Mouse (Mus musculus): Measurements from ENCODE around the gene Gtf3c4. TPM values are rescaled to one million over a fixed set of nuclear protein-coding genes. Genes with fewer than 3 reads are reported as not detected.

Gene Gtf3c4
- polyA plus RNA-seq (2017; shearing (Covaris generic)), result 1 to 10 TPM; 1.5 to 3.1 (median 1.9) TPM

DNA sequence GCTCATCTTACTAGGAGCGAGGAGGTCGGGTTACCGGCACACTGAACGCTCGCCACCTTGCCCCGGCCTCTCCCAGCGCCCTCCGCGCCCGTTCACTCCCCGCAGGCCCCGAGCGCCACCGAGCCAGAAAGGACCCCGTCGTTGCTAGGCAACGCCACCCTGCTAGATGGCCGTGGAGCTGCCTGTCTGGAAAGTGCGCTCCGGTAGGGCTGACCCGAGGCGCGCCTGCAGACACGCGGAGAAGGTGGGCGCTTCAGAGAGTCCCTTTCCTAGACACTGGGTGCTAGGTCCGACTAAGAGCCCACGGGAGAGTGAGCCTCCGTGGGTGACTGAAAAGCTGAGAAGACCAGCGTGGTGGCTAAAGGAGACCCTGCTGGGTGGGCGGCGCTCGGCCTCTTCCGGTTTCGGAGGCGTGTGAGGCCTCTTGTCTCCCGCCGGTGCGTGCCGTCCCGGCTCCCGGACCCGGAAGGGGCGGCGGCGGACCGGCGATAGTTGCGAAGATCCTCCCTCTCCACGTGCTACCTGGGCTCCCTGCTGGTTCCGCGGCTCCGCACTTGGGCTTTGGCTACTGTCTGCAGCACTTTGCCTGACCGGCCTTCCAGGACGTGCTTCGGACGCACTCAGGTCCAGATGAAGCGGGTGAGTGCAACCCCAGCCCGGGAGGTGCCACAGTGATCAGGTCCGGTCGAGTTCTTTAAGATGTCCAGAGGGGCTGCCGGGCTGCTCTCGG lies at the start of gene Gtf3c4, which contains the start of gene Ddx31:
Gtf3c4 (minus strand) TSS at position 139 of the 730 bp plus-strand sequence.
Ddx31 (plus strand) TSS at position 185 of the 730 bp plus-strand sequence.
- ATAC-seq, result peak; percentile 91

DNA sequence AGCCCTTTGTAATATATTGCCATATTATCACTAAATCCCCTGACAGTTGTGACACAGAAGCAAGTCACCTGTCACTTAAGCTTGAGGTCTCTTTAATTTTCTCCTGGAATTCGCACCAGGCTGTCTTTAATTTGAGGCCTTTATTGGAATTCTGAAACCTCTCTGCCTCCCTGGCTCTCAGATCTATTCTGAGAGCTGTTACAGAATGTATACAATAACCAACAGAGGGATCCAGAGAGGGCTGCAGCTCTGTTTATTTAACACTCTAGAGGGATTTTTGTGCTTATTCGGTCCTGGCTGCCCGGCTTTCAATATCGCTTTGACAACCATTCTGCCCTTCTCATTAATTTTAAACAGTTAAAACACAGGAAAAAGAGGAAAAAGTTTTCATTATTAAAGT lies 44.8 kb upstream of the Gtf3c4 start:
- ATAC-seq, result no peak

DNA sequence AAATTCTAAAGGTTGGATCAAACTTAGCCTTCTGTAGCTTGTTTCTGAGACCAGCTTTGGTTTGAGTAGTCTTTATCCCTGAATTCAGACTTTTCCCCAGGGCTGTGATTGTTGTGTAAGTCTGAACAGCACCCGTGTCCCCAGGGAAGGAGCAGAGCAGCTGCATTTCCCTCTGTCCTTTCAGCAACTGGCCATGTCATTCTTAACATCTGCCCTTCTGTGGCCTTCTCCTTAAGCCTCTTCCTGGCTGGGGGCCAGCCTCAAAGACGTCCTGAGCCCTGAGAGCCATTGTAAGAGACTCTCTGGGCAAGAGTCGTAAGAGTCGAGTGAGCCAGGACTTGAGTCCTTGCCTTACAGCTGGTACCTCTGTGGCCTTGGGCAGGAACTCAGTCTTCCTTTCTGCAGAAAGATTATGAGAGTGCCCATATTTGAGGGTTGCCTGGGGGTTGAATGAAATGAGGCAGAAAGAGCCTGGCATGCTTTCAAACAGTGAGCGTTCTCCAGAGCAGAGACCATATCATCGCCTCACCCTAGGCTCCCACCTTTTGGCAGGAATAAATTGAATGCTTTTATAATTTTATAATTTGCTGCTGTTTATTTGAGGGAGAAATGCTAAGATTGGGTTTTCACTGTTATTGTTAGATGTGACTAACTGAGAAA lies 42.8 kb upstream of the Gtf3c4 start:
- ATAC-seq, result no peak

DNA sequence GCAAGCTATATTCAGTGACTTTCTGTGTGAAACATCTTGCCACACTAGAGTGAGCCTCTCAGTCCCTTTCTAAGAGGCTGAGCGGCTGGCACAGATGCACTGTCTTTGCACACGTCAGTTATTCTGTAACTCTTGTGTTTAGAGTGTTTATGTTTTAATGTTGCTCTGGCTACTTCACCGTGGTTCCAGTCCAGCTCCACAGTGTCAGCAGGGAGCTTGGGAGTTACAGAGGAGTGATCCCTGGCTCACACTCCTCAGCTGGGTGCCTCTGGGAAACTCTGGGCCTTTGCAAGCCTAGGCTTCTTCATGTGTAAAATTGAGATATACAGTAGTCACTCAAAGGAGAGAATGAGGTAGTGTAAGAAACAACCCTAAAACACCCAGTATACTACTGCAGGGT lies 41.9 kb upstream of the Gtf3c4 start:
- ATAC-seq, result no peak

DNA sequence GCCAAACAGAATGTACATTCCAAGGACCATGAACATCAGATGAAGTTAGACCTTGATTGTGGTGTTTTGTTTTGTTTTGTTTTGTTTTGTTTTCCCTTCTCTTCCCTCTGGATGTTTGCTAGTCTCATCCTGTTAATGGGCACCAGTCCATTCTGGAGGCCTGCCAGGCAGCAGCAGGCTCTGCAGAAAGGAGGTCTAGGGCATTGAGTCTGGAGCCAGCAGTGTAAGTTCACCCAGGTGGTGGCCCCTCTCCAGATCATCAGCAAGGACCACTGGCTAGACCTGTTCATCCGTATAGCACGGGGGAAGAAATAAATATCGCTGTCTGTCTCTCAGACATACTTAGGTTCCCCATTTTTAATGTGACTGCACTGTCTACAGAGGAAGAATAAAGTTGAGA lies 41.1 kb upstream of the Gtf3c4 start:
- no peak for ATAC-seq

DNA sequence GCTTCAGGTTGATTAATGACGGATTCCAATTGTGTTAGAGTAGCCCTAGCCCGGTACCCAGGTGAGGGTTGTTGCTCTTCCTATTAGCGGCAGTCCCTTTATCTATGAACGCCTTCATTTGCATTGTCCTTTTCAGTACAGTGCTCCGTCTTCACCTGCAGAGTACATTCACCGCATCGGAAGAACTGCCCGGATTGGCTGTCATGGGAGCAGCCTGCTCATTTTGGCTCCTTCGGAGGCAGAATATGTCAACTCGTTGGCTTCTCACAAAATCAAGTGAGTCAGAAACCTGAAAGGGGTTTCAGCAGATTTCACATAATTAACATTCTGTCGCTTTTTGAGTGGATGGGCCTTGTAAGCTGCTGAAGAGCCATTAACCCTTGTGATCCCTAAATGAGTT lies 35.4 kb upstream of the Gtf3c4 start:
- ATAC-seq, result no peak

DNA sequence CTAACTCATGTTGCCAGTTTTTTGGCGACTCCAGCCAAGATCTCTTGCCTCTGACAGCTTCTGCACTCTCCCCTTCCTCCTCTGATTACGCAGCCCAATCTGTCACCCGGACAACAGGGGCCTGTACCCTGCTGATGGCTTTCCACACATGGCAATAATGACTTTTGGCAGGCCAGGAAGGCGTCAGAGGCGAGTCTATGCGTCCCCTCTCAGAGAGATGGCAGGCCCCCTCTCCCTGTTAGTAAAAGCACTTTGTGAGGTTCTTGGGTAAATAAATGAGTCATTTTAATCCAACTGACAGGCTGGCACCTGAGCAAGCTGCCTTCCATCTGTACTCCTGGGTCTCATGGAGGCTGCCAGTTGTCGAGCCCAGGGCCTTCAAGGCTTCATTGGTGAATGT lies 27.3 kb upstream of the Gtf3c4 start:
- ATAC-seq, result no peak

DNA sequence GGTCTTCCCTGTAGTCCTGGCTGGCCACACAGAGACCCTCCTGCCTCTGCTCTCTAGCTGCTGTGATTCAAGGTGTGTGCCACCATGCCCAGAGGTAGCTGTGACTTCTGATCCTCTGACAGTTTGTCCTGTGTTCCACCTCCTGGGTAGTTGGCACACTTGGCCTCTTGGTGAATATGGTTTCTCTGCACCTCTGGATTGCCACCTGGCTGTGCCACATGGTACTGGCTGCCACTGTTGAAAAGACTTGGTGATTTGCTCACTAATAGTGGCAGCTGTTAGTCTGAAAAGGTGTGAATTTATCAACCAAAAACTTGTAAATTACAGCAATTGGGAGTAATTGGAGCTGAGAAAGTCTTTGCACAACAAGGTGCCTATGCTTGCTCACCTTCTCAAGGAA lies 23.7 kb upstream of the Gtf3c4 start:
- no peak for ATAC-seq

DNA sequence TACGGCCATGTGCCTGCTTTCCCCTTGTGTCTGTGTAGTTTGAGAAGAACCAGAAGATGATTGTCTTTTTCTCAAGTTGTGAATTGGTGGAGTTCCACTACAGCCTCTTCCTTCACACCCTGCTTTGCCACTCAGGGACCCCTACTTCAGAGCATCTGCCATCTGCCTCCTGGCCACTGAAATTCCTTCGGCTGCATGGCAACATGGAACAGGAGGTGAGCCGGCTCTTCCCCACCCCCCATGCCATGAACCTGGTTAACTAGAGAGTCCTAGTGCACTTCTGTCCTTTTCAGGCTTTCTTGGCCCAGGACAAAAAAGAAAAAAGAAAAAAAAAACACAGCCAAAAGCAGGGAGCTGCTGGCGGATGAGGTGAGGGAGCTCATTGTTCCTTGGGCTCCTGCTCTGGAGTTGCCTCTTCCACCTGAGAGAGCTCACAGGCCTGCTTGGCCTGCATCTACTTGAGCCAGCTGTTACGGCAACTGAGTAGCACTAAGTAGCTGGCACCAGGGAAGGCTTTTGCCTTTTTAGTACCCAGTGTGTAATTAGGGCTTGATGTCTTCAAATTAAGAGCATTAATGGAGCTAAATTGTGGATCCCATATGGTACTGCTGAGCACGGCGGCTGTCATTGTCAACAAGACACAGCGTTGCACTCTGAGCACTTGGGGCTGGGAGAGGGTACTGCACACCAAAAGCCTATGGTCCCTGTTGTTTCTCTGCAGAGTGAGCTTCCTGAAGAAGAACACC lies 20.7 kb upstream of the Gtf3c4 start:
- no peak for ATAC-seq

DNA sequence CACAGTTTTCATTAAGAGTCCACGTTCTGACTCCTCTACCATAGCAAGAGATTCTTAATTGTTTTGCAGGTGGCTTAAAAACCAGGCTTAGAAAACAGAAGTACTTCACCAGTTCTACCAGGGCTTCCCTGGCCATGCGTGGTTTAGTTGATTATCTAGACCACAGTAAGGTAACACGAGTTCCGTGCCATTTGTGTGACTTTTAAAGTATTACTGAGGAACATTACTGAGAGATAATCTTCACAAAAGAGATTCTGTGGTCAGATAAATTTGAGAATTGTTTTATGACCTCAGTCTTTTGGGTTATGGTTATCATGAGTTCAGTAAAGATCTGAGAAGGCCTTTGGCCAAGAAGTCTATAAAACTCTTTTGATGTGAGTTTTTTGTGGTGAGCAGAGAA lies 19.1 kb upstream of the Gtf3c4 start:
- no peak for ATAC-seq

DNA sequence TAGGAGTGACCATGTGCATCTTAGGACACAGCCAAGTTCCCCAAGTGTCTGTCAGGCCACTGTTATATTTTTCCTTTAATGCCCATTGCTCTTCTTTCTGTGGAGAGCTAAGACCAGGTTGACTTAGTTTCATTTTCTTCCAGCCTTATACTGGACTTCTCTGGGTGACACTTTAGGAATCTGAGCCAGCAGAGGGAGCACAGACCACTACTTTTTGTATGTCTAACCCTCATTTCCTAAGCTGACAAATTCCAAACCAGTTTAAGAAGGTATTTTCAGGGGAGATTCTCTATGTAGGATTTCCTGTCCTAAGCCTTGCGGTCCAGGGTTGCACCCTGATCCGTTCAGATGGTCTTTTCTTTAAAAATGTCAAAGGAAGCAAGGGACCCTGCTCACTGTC lies 15.6 kb upstream of the Gtf3c4 start:
- ATAC-seq, result no peak

DNA sequence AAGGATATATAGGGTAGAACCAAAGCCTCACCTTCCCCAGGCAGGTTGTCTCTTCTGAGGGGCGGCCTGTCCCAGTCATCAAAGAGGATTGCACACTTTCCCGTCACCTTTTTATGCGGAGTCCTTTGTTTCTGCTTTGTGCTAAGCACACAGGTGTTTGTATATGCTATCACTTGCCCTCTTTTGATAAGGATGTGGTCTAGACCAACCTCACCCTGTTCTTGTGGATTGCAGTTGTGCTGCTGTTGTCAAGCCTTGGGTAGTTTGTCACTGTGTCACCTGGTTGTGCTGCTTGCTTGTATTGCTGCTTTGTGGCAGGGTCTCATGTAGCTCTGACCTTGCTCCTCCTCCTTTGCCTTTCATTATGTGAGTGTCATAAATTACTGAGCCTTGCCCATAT lies 12.4 kb upstream of the Gtf3c4 start:
- no peak for ATAC-seq

DNA sequence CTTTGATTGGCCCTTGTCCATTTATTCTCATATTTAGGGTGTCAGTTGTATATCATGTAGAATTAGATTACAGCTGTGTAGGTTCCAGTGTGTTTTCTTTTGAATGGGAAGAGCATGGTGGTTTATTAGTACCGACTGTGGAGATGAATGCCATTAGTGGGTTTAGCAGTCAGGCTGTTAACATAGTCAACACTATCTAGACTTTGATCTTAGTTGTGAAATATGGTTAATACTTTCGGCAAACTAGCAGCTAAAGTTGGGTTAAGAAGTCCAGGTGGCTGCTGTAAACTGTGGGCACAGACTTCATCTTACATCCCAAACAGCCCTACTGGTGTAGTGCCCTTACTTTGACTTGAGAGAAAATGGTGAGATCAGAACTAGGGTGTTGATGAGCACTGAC lies 8.7 kb upstream of the Gtf3c4 start:
- ATAC-seq, result no peak

DNA sequence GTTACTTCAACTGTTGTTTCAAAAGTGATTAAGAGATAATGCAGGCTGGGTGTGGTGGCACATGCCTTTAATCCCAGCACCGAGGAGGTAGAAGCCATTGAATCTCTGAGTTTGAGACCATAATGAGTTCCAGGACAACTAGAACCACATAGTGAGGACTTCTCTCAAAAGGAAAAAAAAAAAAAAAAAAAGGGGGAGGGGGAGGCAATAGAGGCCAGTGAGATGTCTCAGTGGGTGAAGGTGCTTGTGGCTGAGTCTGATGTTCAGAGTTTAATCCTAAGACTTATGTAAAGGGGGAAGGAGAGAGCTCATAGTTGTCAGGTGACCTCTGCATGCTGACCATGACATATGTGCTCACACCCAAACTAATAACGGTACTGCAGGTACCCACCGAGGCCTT lies 1.9 kb upstream of the Gtf3c4 start:
- ATAC-seq, result no peak

DNA sequence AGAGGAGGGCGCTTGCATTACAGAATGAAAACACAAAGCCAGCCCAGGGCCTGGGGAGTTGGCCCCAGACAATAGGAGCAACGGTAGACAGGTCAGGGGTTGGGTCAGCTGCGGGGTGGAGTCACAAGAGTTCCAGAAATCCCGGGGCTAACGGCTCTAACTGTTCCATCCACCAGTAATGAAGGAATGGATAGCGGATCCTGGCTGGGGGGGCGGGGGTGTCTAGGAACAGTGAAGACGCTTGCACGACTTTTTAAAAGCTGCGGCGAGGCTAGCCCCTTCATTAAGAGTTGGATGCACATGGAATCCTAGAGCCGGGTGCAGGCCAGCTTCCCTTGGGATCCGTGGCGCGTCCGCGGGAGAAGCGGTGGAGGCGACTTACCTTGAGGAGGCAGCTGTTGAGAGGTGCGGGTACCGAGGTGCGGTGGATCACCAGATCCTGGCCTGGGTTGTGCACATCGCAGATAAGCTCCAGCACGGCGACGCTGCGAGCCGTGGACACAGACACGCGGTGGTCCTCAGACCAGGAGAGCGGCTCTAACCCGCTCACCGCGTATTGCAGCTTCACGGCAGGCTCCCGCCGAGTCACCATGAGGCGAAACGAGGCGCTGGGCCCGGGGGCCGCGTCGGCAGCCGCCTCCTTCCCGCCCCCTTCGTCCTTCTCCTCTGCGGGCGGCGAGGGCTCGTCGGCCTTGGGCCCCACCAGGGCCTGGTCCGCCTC lies 499 bp downstream of the Gtf3c4 start:
- peak; percentile 32 for ATAC-seq

DNA sequence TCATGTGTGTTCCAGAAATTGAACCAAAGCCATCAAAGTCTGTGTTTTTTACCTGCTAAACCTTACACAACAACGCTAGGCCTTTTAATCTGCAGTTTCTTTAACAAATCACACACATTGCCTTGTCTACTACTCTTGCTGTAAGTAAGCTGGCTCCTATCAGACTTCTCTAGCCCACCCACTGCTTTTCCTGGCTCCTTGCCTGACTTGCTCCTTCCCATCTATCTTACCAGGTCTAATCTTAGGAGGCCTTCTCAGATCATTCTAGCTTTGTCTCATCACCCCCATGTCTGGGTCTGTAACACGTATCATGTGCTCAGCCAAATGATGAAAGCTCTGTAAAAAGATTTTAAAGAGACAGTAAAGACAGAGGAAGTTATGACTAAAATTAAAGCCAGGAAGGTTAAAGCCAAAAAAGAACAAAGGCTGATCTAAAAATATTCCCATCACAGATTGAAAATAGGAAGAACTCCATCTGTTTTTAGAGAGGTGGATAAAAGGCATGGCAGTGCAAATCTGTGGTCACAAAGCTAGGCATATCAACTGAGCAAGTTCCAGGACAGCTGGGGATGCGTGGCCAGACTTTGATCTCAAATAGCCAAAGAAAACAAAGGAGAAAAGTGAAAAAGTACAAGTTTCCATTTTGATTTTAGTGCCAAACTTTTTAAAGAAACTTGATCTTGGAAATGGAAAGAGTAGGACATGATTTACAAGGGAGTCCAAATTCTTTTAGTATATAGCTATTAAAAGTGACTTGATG lies 3.8 kb downstream of the Gtf3c4 start:
- no peak for ATAC-seq

DNA sequence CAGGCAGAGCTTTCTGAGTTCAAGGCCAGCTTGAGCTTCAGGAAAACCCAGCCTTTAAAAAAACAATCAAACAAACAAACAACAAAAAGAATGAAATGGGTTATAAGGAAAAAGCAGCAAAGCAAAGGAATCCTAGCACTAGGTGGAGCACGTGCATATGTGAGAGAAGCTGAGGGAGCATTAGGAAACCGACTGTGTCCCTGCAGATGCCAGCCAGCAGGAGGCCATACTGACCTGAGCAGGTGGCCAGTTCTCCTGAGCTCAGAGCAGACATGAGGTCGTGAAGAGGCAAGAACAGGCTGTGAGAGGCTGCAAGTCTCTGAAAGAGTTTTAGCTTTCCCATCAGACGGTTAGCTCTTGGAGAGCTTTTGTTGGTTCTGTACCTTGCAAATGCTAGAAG lies 10.9 kb downstream of the Gtf3c4 start:
- ATAC-seq, result no peak

DNA sequence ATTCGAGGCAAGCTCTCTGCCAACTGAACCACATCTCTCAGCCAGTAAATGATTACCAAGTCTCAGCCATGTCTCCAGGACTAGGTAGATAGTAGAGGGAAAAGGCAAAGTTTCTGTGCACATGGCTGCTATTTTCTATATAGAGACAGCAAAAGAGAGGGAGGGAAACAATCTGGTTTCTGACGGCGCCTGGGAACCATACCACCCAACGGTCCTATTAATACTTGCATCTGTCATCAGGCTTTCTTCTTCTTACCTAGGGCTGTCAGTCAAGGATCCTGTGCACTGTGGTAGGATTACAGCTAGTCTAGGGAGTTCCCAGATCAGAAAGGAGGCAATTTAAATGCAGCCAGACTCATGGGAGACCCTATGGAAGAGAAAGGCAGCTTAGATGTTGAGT lies 21.3 kb downstream of the Gtf3c4 start:
- ATAC-seq, result no peak

DNA sequence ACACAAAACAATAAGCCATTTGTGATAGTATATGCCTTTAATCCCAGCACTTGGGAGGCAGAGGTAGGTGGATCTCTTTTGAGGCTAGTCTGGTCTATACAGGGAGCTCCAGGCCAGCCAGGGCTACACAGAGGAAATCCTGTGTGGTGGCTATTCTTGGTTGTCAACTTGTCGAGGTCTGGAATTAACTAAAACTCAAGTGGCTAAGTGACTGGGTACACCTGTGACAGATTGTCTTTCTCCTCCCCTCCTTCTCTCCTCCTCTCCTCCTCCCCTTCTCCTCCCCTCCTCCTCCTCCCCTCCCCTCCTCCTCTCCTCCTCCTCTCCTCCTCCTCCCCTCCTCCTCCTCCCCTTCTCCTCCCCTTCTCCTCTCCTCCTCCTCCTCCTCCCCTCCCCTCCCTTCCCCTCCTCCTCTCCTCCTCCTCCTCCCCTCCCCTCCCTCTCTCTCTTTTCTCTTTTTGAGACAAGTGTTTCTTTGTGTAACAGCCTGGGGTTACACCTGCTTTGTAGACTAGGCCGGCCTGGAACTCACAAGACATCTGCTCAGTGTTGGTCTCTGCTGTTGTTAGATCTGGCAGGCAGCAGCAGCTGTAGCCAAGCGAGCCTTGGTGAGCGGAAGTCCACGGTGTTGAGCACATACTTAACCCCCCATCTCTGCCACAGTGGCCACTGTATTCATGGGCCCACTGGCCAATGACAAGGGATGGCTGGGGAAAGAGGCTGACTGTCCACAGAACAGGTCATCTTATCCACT lies 29.7 kb downstream of the Gtf3c4 start:
- ATAC-seq, result no peak

DNA sequence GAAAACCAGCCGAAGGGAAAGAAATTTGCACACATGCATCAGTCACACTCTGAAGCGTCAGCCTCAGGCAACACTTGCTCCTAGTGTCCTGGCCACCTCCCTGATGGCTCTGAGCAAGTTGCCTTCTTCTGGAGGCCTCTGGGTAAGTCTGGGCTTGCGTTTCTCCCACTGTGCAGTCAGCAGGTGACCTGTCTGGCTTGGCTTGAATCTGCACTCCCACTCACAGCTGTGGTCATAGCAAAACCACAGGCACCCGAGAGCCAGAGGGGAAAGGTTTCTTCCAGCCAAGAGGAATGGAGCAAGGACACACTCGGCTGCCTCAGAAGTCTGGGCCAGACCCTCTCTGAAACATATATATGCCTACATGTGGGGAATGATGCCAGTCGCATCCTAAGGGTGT lies 31.3 kb downstream of the Gtf3c4 start:
- no peak for ATAC-seq

DNA sequence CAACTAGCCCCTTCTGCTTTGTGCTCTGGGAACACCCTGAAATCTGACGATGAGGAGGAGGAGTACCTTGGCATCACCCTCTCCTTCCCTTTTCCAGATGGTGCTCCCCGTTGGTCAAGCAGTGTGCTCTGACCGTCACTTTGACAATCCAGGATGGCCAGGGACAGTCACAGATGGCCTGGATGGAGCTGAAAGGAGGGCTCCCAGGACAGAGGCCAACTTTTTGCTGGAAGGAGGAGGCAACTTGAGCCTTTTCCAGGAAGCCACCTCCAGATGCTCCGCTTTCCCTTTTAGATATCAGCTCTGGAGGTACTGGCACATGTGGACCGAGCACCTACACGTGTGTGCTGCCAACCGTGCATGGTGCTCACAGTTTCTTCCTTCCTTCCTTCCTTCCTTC lies 36.8 kb downstream of the Gtf3c4 start:
- no peak for ATAC-seq

DNA sequence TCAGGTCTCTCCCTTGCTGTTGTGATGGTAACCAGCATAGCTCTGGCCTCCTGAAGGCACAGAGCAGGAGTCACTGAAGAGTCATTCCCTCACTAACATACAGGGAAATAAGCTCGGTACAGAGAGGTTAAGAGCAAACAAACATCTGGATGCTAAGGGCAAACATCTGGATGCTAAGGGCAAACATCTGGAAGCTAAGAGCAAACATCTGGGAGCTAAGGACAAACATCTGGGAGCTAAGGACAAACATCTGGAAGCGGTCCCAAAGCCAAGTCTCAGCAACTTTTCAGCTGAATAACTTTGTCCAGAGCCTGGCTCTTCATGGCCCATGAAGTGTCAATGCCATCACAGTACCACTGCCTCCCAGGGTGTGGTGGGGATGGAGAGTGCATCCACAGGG lies 40.6 kb downstream of the Gtf3c4 start:
- ATAC-seq, result no peak
